Mouse (Mus musculus) inflammation-experienced regulatory T-cells (primary cell): ENCODE measurements around the gene Gm20696. TPM values are rescaled to one million over a fixed set of nuclear protein-coding genes. Genes with fewer than 3 reads are reported as not detected.

Experiments
- polyA plus RNA-seq, 2 experiments: library from polyadenylated mRNA; unstranded; fragments of 100-300 nt; shearing (Covaris generic); gene quantifications; one replicate each; pipeline ENCODE4 v1.2.1; 2017

The Gm20696 gene
- 10 to 100 TPM; 10.8 to 14.4 TPM for polyA plus RNA-seq

GRCm38 (mm10) chr6:99666318-99667171, at the start of gene Gm20696, which contains the start of gene Eif4e3:
Gm20696 (minus strand) TSS chr6:99666797.
Eif4e3 (minus strand) TSS chr6:99666771.

GRCm38 (mm10) chr6:99692206-99692915, 25.8 kb upstream of the Gm20696 start, which contains the start of gene Gpr27:
Gpr27 (plus strand) TSS chr6:99692679.

DNA sequence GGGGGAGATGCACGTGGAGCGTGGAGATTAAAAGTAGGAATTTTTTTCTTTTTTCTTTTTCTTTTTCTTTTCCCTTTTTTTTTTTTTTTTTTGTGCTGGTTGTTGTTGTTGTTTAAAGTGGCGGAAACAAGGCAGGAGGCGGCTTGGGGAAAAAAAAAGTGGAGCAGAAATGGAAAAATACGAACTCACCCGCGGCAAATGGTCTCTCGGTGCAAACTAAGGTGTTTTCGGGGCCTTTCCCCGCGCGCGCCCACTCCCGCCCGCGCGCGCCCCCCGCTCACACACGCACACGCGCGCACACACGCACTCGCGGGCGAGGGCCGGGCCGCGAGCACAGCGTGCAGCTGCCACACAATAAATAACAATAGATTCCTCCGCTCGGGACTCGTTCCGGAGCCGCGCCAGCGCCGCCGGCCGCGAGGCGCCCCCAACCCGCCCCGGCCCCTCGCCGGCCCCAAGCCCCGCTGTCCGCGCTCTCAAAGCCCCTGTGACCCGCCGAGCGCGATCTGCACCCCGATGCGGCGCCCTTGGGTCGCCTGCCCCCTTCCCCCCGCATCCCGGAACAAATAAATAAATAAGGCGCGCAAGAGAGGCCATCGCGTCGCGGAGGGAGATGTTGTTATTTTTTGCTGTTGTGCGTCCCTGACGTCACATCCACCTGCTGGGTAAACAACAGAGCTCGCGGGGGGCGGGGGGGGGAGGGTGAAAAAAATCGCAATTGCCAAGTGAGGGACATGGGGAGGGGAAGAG, 144.1 kb downstream of the Gm20696 start, which contains the start of gene Foxp1:
TSS of gene Foxp1 (minus strand) at position 363 of the 750 bp plus-strand sequence.

Other genes starting within 250 kb of the Gm20696 start
- gene Foxp1, start 144.1 kb downstream of the Gm20696 start, polyA plus RNA-seq: 100 to 1,000 TPM; 271 to 359 TPM
- gene Eif4e3, start within 50 bp of the Gm20696 start, polyA plus RNA-seq: 10 to 100 TPM; 30.1 to 34.3 TPM
- gene Gpr27, start 25.9 kb upstream of the Gm20696 start, polyA plus RNA-seq: not detected
- 1 to 10 TPM in 1 of 2 experiments, not detected in 1; 1.1 TPM for gene Prok2, start 59.6 kb upstream of the Gm20696 start, polyA plus RNA-seq